Mouse (Mus musculus): ENCODE results near the gene Smdt1. TPM values are rescaled to one million over a fixed set of nuclear protein-coding genes. Genes with fewer than 3 reads are reported as not detected.
"Not testable (repeated sequence)": the region's sequence is repeated elsewhere in the genome, so short reads cannot be mapped to it uniquely, and the experiment has no call there.

Gene Smdt1
- polyA plus RNA-seq, 1 experiment from 2014 or later, result 325 TPM

GRCm38 (mm10) chr15:82377701-82378100 is 38.9 kb downstream of the Smdt1 start:
- Histone ChIP-seq H3K9ac (replicated peaks; ENCODE audit: low read length) (no peak overlapping the region), H3K27ac (ENCODE audit: low read length) (peak overlapping the region; percentile 71; the same call in 1 of the 2 replicates), H3K4me2 (replicated peaks; ENCODE audit: low read depth, low read length) (peak overlapping the region; percentile 58; the same call in 1 of the 2 replicates), H3K4me3 (ENCODE audit: low read length) (no peak overlapping the region), H3K4me1 (ENCODE audit: insufficient read depth, low read length) (peaks cover 29% of the 10 kb centered on the region), H3K36me3 (ENCODE audit: insufficient read depth, low read length) (0 out of 2 replicates have a peak, but pooled peaks cover 3% of the 10 kb centered on the region), H3K27me3 (ENCODE audit: insufficient read depth, low read length) (no peaks in the 10 kb centered on the region), H3K9me3 (ENCODE audit: low read length) (no peaks in the 10 kb centered on the region)
- WGBS, result 71% methylated on average over 5 of the region's 5 CpGs
- ATAC-seq (ENCODE audit: low FRiP score, low TSS enrichment), result no peak

GRCm38 (mm10) chr15:82378261-82379180 is 39.8 kb downstream of the Smdt1 start:
- ATAC-seq (ENCODE audit: low FRiP score, low TSS enrichment), result no peak
- 0 out of 2 replicates have a peak, but pooled peaks cover 3% of the 10 kb centered on the region for H3K36me3 ChIP-seq (ENCODE audit: insufficient read depth, low read length)
- 39% methylated on average over 15 of the region's 15 CpGs for WGBS
- H3K9ac ChIP-seq (replicated peaks; ENCODE audit: low read length), result no peak overlapping the region
- peaks cover 29% of the 10 kb centered on the region for H3K4me1 ChIP-seq (ENCODE audit: insufficient read depth, low read length)
- peak overlapping the region; percentile 71 for H3K27ac ChIP-seq (ENCODE audit: low read length)
- H3K4me3 ChIP-seq (ENCODE audit: low read length), result peak overlapping the region; percentile 46
- no peaks in the 10 kb centered on the region for H3K27me3 ChIP-seq (ENCODE audit: insufficient read depth, low read length)
- peak overlapping the region; percentile 58 for H3K4me2 ChIP-seq (replicated peaks; ENCODE audit: low read depth, low read length)
- H3K9me3 ChIP-seq (ENCODE audit: low read length), result no peaks in the 10 kb centered on the region

GRCm38 (mm10) chr15:82379511-82379870 is 40.7 kb downstream of the Smdt1 start:
- Histone ChIP-seq H3K27ac (ENCODE audit: low read length) (peak overlapping the region; percentile 81), H3K9me3 (ENCODE audit: low read length) (no peaks in the 10 kb centered on the region), H3K4me3 (ENCODE audit: low read length) (peak overlapping the region; percentile 46), H3K27me3 (ENCODE audit: insufficient read depth, low read length) (no peaks in the 10 kb centered on the region), H3K36me3 (ENCODE audit: insufficient read depth, low read length) (0 out of 2 replicates have a peak, but pooled peaks cover 3% of the 10 kb centered on the region), H3K4me1 (ENCODE audit: insufficient read depth, low read length) (peaks cover 29% of the 10 kb centered on the region), H3K4me2 (replicated peaks; ENCODE audit: low read depth, low read length) (peak overlapping the region; percentile 58), H3K9ac (replicated peaks; ENCODE audit: low read length) (peak overlapping the region; percentile 57)
- 21% methylated on average over 7 of the region's 7 CpGs for WGBS
- no peak for ATAC-seq (ENCODE audit: low FRiP score, low TSS enrichment)

DNA sequence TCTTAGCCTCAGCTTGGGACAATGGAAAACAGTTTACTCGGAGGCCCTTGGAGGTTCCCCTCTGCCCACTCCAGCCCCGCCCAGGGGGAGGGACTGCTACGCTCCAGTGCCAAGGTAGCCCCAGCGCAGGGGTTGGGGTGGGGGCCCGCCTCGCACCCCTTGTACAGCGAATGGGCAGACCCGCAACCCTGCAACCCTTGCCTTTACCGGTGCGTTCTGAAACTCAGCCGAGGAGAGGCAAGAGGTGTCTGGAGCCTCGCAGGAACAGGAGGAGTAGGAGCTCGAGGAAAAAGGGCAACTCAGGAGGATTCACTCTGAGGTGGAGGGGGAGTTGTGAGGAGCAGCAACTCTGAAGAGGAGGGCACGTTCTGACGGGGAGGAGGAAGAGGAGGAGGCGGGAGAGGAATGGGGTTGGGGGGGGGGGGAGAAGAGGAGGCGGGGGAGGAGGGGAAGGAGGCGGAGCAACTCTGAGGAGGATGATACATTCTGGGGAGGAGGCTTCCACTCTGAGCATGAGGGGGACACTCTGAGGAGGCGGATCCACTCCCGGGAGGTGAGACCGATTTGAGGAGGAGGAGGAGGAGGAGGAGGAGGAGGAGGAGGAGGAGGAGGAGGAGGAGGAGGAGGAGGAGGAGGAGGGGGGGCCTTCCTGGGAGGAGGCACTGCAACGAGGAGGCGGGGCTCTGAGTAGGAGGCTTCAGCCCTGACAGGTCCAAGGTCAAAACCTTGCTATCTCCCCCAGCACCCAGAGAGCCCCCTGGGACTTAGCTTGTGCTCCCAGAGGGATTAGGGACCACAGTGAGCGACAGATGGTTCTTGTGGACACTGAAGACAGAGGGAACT is 41.3 kb downstream of the Smdt1 start, which contains the start of gene Cyp2d22:
Gene Cyp2d22, minus strand, starts transcription at position 390 of the 843 bp plus-strand sequence.
- Histone ChIP-seq H3K4me3 (ENCODE audit: low read length) (peak within 1 kb of the TSS; percentile 46), H3K9me3 (ENCODE audit: low read length) (no peaks in the 10 kb centered on the region)
- peak; percentile 89 for ATAC-seq (ENCODE audit: low FRiP score, low TSS enrichment)

DNA sequence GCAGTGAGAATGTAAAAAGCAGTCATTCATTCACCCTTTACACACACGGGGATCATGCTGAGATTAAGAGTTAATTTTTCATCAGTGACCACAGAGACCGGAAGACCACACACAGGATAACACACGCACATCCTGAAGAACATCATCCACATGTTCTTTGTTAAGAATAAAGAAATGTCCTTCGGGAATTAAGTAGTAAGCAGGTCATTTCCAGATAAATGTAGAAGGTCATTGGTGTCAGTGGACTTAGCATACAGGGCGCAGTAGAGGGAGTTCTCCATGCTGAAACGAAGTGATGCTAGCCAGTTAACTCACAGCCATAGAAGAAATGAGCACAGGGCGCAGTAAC is 41.9 kb downstream of the Smdt1 start:
- Histone ChIP-seq H3K27me3 (ENCODE audit: insufficient read depth, low read length) (no peaks in the 10 kb centered on the region), H3K27ac (ENCODE audit: low read length) (peak overlapping the region; percentile 72; the same call in 1 of the 2 replicates), H3K36me3 (ENCODE audit: insufficient read depth, low read length) (0 out of 2 replicates have a peak, but pooled peaks cover under 1% of the 10 kb centered on the region), H3K9ac (replicated peaks; ENCODE audit: low read length) (0 out of 2 replicates have a peak overlapping the region, but pooled peaks have one; percentile 27), H3K4me1 (ENCODE audit: insufficient read depth, low read length) (peaks cover 29% of the 10 kb centered on the region), H3K4me2 (replicated peaks; ENCODE audit: low read depth, low read length) (peak overlapping the region; percentile 58), H3K4me3 (ENCODE audit: low read length) (peak overlapping the region; percentile 31), H3K9me3 (ENCODE audit: low read length) (no peaks in the 10 kb centered on the region)
- WGBS, result 29% methylated on average over 7 of the region's 7 CpGs
- ATAC-seq (ENCODE audit: low FRiP score, low TSS enrichment), result no peak

More for the DNA sequence above, 41.3 kb downstream of the Smdt1 start, which contains the start of gene Cyp2d22:
- Histone ChIP-seq H3K27ac (ENCODE audit: low read length) (peak within 1 kb of the TSS; percentile 81), H3K9ac (replicated peaks; ENCODE audit: low read length) (peak within 1 kb of the TSS; percentile 57), H3K27me3 (ENCODE audit: insufficient read depth, low read length) (no peaks in the 10 kb centered on the region), H3K4me1 (ENCODE audit: insufficient read depth, low read length) (peaks cover 29% of the 10 kb centered on the region), H3K36me3 (ENCODE audit: insufficient read depth, low read length) (0 out of 2 replicates have a peak, but pooled peaks cover 3% of the 10 kb centered on the region), H3K4me2 (replicated peaks; ENCODE audit: low read depth, low read length) (peak within 1 kb of the TSS; percentile 58)
- under 1% methylated on average over 18 of the region's 24 CpGs for WGBS

- no peak overlapping the region for H3K4me3 ChIP-seq (ENCODE audit: low read length)
Measured at GRCm38 (mm10) chr15:82382441-82382840, 43.7 kb downstream of the Smdt1 start.

DNA sequence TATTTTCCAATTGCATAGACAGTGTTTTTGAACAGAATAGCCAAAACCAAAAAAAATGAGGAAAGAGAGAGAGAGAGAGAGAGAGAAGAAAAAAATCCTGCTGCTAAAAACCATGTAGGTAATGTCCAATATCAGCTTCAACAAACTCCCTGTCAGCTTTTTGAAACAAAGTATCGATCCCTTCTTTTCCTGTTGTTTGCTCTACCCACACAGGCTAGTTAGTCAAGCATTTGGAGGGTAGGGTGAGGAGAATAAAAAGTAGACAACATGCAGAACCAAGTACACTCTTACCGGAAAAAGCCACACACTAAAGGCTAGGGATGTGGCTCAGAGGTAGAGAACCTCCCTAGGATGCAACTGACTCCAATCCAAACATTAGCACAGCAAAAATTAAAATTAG is 47.0 kb downstream of the Smdt1 start:
- Histone ChIP-seq H3K27ac (ENCODE audit: low read length) (no peak overlapping the region), H3K4me1 (ENCODE audit: insufficient read depth, low read length) (no peaks in the 10 kb centered on the region; the same call in 1 of the 2 replicates), H3K9me3 (ENCODE audit: low read length) (no peaks in the 10 kb centered on the region), H3K4me3 (ENCODE audit: low read length) (no peak overlapping the region), H3K27me3 (ENCODE audit: insufficient read depth, low read length) (no peaks in the 10 kb centered on the region), H3K9ac (replicated peaks; ENCODE audit: low read length) (no peak overlapping the region), H3K4me2 (replicated peaks; ENCODE audit: low read depth, low read length) (no peak overlapping the region), H3K36me3 (ENCODE audit: insufficient read depth, low read length) (no peaks in the 10 kb centered on the region)
- 87% methylated on average over 2 of the region's 2 CpGs for WGBS
- ATAC-seq (ENCODE audit: low FRiP score, low TSS enrichment), result no peak

More at GRCm38 (mm10) chr15:82382441-82382840, 43.7 kb downstream of the Smdt1 start:
- Histone ChIP-seq H3K4me2 (replicated peaks; ENCODE audit: low read depth, low read length) (no peak overlapping the region), H3K27ac (ENCODE audit: low read length) (no peak overlapping the region), H3K36me3 (ENCODE audit: insufficient read depth, low read length) (no peaks in the 10 kb centered on the region), H3K9ac (replicated peaks; ENCODE audit: low read length) (no peak overlapping the region), H3K27me3 (ENCODE audit: insufficient read depth, low read length) (no peaks in the 10 kb centered on the region), H3K4me1 (ENCODE audit: insufficient read depth, low read length) (peaks cover 21% of the 10 kb centered on the region), H3K9me3 (ENCODE audit: low read length) (no peaks in the 10 kb centered on the region)
- no peak for ATAC-seq (ENCODE audit: low FRiP score, low TSS enrichment)
- 89% methylated on average over 2 of the region's 2 CpGs for WGBS

- H3K27me3 ChIP-seq (ENCODE audit: insufficient read depth, low read length); H3K9ac ChIP-seq (replicated peaks; ENCODE audit: low read length); H3K4me2 ChIP-seq (replicated peaks; ENCODE audit: low read depth, low read length); ATAC-seq (ENCODE audit: low FRiP score, low TSS enrichment); H3K36me3 ChIP-seq (ENCODE audit: insufficient read depth, low read length); H3K27ac ChIP-seq (ENCODE audit: low read length); H3K9me3 ChIP-seq (ENCODE audit: low read length); H3K4me3 ChIP-seq (ENCODE audit: low read length); H3K4me1 ChIP-seq (ENCODE audit: insufficient read depth, low read length): not testable (repeated sequence)
- WGBS, result 89% methylated on average over 10 of the region's 10 CpGs
Measured at GRCm38 (mm10) chr15:82389916-82390315, 51.2 kb downstream of the Smdt1 start.

DNA sequence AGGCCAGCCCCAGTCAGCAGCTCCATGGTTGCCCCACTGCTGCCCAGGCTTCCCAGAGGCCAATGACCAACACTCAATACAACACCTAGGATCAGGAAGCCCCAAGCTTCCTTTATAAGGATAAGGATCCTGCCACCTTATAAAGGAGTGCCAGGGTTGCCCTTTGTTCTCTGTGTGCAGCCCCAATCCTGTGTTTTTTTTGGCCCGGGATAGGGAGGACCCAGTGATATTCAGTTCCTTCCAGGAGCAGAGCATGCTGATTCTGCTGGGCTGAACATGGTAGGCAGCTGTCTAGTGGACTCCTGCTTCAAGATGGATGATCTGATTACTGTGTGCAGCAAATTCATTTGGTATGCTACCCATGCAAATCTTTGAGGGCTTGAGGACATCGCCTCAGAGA is 55.2 kb downstream of the Smdt1 start, which contains the start of gene Cyp2d11:
Gene Cyp2d11, minus strand, starts transcription at position 101 of the 400 bp plus-strand sequence.
- not testable (repeated sequence) for ATAC-seq (ENCODE audit: low FRiP score, low TSS enrichment); H3K4me1 ChIP-seq (ENCODE audit: insufficient read depth, low read length); H3K9me3 ChIP-seq (ENCODE audit: low read length); H3K9ac ChIP-seq (replicated peaks; ENCODE audit: low read length); H3K27me3 ChIP-seq (ENCODE audit: insufficient read depth, low read length); H3K36me3 ChIP-seq (ENCODE audit: insufficient read depth, low read length); H3K27ac ChIP-seq (ENCODE audit: low read length); H3K4me3 ChIP-seq (ENCODE audit: low read length); H3K4me2 ChIP-seq (replicated peaks; ENCODE audit: low read depth, low read length)
- 87% methylated on average over 2 of the region's 2 CpGs for WGBS
